Mouse (Mus musculus) kidney, embryonic 15.5 days (tissue): ENCODE results near the gene Matk. TPM values are rescaled to one million over a fixed set of nuclear protein-coding genes. Genes with fewer than 3 reads are reported as not detected.
"Not testable (repeated sequence)": the region's sequence is repeated elsewhere in the genome, so short reads cannot be mapped to it uniquely, and the experiment has no call there.

ENCODE experiments used
- ATAC-seq: fragments of 200-750 bp; cut with Nextera tagmentation; replicated peaks from 2 replicates; pipeline ENCODE4 v1.8.0; 2017; ENCODE audit warnings: moderate TSS enrichment; ENCODE audit not compliant: low FRiP score
- H3K27ac ChIP-seq: fragments of 300-500 bp; sonication (generic); 2 replicates; pipeline ENCODE4 v1.5.1; 2015; ENCODE audit warnings: mild to moderate bottlenecking, inconsistent platforms
- H3K27me3 ChIP-seq: fragments of 300-500 bp; sonication (generic); 2 replicates; pipeline ENCODE4 v1.6.1; 2015; ENCODE audit warnings: inconsistent platforms
- H3K36me3 ChIP-seq: fragments of 300-500 bp; sonication (generic); 2 replicates; pipeline ENCODE4 v1.6.1; 2015; ENCODE audit warnings: inconsistent platforms
- H3K4me1 ChIP-seq: fragments of 300-500 bp; sonication (generic); 2 replicates; pipeline ENCODE4 v1.6.1; 2015; ENCODE audit warnings: inconsistent platforms
- H3K4me2 ChIP-seq: fragments of 300-500 bp; sonication (generic); 2 replicates; pipeline ENCODE4 v1.6.1; 2015; ENCODE audit warnings: moderate library complexity, mild to moderate bottlenecking, inconsistent platforms
- H3K4me3 ChIP-seq: fragments of 300-500 bp; sonication (generic); replicated peaks from 2 replicates; pipeline ENCODE4 v1.5.1; 2015; ENCODE audit warnings: mild to moderate bottlenecking, inconsistent platforms
- H3K9ac ChIP-seq: fragments of 300-500 bp; sonication (generic); 2 replicates; pipeline ENCODE4 v1.6.1; 2015; ENCODE audit warnings: mild to moderate bottlenecking, inconsistent platforms
- H3K9me3 ChIP-seq: fragments of 300-500 bp; sonication (generic); replicated peaks from 2 replicates; pipeline ENCODE4 v1.6.1; 2016; ENCODE audit warnings: inconsistent platforms
- WGBS: fragments of 180-500 bp; shearing (Covaris S2); methylation state at CpG from one replicate; pipeline ENCODE4 v1.1.7; 2015; ENCODE audit warnings: mixed read lengths; 5-methylcytosine and 5-hydroxymethylcytosine counted together
- polyA plus RNA-seq: library from polyadenylated mRNA; unstranded; fragments of >200 nt; fragmentation: Nextera tagmentation; extraction: Ambion mirVana; gene quantifications from 2 replicates; pipeline ENCODE4 v1.2.1, GENCODE M21; 2015

The Matk gene
- 5.8 and 6.8 TPM in 2 replicates for polyA plus RNA-seq

DNA sequence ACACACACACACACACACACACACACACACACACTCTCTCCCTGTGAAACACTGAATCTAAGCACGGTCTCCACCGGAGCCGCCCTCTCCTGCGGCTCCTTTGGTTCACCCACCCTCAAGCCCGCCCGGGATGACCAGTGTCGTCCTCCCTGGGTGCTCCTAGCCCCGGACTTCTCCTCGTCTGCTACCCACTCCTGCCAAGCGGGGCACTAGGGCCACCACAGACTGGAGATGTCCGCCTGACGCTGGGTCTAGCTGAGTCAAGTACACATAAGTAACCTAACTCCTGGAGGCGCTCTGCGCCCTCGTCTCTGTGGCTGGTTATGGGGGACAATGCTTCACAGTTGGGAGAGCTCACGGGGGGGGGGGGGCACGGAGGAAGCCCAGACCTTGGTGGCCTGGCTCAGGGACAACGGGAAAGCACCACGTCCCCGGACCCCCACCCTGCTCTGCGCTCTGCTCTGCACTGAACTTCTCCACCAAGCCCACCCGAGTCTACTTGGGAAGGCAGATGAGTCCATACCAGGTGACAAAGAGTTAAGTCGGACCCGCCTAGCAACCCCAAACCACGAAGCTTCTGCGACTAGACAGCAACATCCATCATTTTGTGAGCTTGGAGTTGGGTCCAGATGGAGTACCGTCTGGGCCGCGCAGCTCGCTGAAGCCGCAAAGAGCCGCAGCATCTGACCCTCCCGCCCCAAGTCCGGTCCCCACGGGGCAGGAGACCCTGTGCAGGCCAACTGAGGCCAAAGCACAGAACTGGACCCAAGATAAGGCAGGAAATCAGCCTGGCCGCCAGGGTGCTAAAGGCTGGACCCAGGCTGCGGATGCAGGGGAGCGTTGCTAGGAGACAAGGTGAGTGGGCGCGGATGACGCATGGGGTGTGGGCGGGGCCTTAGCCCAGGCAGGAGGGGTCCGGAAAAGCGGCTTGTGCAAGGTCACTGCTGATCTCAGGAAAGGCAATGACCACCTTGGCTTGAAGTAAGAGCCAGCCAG lies at the start of gene Matk:
Matk (plus strand) TSS at position 512 of the 996 bp plus-strand sequence.
- H3K4me3 ChIP-seq: peak within 1 kb of the TSS; percentile 24
- peaks cover 63% of the 10 kb centered on the region for H3K27me3 ChIP-seq
- no peak; the same call in 1 of the 2 replicates for ATAC-seq
- H3K9ac ChIP-seq: no peak within 1 kb of the TSS
- no peaks in the 10 kb centered on the region for H3K36me3 ChIP-seq
- H3K9me3 ChIP-seq: no peaks in the 10 kb centered on the region
- 7% methylated on average over 44 of the region's 44 CpGs for WGBS
- H3K27ac ChIP-seq: no peak within 1 kb of the TSS
- peaks cover 26% of the 10 kb centered on the region for H3K4me1 ChIP-seq
- peak within 1 kb of the TSS; percentile 49 for H3K4me2 ChIP-seq

DNA sequence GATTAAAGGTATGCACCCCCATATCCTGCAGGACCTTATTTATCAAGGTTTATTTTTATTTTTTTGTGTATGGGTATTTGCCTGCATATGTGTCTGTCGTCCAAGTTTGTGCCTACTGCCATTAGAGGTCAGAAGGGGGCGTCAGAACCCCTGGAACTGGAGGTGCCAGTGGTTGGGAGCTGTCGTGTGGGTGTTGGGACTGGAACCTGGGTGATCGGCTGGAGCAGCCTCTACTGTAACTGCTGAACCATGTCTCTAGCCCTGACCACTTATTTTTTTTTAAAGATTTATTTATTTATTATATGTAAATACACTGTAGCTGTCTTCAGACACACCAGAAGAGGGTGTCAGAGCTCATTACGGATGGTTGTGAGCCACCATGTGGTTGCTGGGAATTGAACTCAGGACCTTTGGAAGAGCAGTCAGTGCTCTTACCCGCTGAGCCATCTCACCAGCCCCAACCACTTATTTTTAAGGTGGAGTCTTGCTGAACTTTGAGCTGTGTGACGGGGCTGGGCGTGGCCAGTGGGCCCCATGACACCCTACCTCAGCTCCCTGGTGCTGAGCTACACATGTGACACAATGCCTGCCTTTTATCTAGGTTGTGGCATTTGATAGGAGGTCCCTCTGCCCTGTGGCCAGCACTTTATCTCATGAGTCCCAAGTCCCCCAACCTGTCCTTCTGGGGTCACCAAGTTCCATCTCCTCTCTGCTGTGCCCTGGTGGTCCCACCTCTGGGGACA lies 49.6 kb upstream of the Matk start:
- 64% methylated on average over 8 of the region's 8 CpGs for WGBS
- ATAC-seq: 0 out of 2 replicates have a peak, but pooled peaks have one; percentile 42
- H3K4me1 ChIP-seq: no peaks in the 10 kb centered on the region
- H3K27ac ChIP-seq: no peak overlapping the region
- no peaks in the 10 kb centered on the region for H3K36me3 ChIP-seq
- no peak overlapping the region for H3K4me2 ChIP-seq
- no peak overlapping the region for H3K9ac ChIP-seq
- peaks cover 35% of the 10 kb centered on the region for H3K27me3 ChIP-seq
- H3K9me3 ChIP-seq: no peaks in the 10 kb centered on the region
- H3K4me3 ChIP-seq: no peak overlapping the region

DNA sequence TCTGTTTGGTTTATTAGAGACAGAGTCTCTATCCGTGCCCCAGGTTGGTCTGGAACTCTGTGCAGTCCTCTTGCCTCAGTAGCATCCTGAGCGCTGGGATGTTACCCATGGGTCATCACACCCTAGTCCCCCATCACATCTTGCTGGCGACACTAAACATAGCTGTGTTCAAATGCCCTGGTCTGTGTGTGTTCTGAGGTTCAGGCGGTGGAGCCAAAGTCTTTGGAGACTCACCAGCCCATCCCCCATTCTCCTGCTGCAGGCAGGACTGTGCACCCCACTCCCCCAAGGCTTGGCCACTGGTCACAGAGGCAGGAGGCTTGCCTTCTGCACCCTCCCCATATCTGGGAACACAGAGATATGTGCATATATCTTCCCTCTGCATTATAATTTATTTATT lies 48.6 kb upstream of the Matk start:
- Histone ChIP-seq H3K27me3 (peaks cover 27% of the 10 kb centered on the region), H3K36me3 (no peaks in the 10 kb centered on the region)
- 76% methylated on average over 4 of the region's 4 CpGs for WGBS

DNA sequence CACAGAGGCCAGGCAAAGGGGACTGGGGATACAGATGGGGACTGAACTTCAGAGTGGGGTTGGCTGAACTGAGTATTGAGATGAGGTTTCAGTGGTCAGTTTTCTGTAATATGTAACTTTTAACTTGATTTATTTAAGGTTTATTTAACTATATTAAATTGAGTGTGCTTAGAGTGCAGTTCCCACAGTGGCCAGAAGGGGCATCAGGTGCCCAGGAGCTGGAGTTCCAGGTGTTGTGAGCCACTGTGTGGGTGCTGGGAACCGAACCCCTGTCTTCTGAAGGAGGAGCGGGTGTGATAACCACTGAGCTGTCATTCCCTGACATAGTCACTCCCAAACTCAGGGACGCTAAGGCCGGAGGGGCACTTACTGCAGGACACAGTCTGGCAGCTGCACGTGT lies 42.6 kb upstream of the Matk start:
- H3K9ac ChIP-seq: no peak overlapping the region
- H3K9me3 ChIP-seq: no peaks in the 10 kb centered on the region; the same call in 1 of the 2 replicates
- ATAC-seq: no peak
- H3K4me1 ChIP-seq: no peaks in the 10 kb centered on the region
- H3K4me2 ChIP-seq: no peak overlapping the region
- WGBS: 89% methylated on average over 5 of the region's 5 CpGs
- H3K27me3 ChIP-seq: 0 out of 2 replicates have a peak, but pooled peaks cover 3% of the 10 kb centered on the region
- H3K27ac ChIP-seq: no peak overlapping the region
- H3K36me3 ChIP-seq: no peaks in the 10 kb centered on the region
- H3K4me3 ChIP-seq: no peak overlapping the region

More for the DNA sequence above, 48.6 kb upstream of the Matk start:
- no peaks in the 10 kb centered on the region for H3K4me1 ChIP-seq
- H3K9me3 ChIP-seq: no peaks in the 10 kb centered on the region
- no peak overlapping the region for H3K27ac ChIP-seq
- no peak overlapping the region for H3K4me2 ChIP-seq
- no peak; the same call in 1 of the 2 replicates for ATAC-seq
- no peak overlapping the region for H3K9ac ChIP-seq
- H3K4me3 ChIP-seq: no peak overlapping the region

DNA sequence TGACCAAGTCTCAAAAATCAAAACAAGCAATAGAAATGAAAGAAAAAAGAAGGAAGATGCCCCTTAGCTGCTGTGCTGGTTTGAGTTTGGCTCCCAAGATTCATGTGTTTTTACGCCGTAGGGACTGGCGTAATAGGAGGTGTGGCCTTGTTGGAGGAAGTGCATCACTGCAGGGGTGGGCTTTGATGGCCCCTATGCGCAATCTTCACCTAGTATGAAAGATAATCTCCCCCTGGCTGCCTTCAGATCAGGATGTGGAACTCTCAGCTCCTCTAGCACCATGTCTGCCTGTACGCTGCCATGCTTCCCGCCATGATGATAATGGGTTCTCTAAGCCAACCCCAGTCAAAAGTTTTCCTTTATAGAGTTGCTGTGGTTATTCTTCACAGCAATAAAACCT lies 36.5 kb upstream of the Matk start:
- 86% methylated on average over 6 of the region's 6 CpGs for WGBS
- no peak for ATAC-seq
- H3K4me1 ChIP-seq: 0 out of 2 replicates have a peak, but pooled peaks cover 2% of the 10 kb centered on the region

DNA sequence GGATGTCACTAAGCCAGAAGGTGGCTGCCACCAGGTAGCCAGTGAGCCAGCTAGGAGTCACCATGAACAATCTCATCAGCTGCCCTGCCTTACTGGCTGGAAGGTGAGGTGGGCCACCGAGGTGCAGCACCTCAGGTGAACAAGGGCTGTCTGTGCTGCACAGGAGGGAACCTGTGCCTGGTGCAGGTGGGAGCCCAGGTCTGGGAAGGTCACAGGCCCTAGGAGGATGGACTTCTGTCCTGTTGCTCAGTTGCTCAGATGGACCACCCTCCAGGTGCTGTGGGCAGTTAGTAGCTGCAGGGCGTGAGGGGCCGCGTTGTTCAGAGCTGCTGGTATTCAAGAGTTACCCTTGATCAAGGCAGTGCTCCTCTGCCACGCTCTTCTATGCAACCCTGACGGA lies 35.9 kb upstream of the Matk start:
- no peak overlapping the region for H3K4me3 ChIP-seq
- H3K27ac ChIP-seq: no peak overlapping the region
- WGBS: 80% methylated on average over 6 of the region's 6 CpGs
- no peak for ATAC-seq
- no peaks in the 10 kb centered on the region for H3K9me3 ChIP-seq
- H3K4me2 ChIP-seq: no peak overlapping the region
- H3K27me3 ChIP-seq: peaks cover 7% of the 10 kb centered on the region; the same call in 1 of the 2 replicates
- no peaks in the 10 kb centered on the region for H3K36me3 ChIP-seq
- H3K4me1 ChIP-seq: 0 out of 2 replicates have a peak, but pooled peaks cover 2% of the 10 kb centered on the region
- H3K9ac ChIP-seq: no peak overlapping the region

More for the DNA sequence above, 36.5 kb upstream of the Matk start:
- H3K9me3 ChIP-seq: no peaks in the 10 kb centered on the region
- no peak overlapping the region for H3K9ac ChIP-seq
- no peaks in the 10 kb centered on the region for H3K36me3 ChIP-seq
- no peak overlapping the region for H3K27ac ChIP-seq
- no peak overlapping the region for H3K4me3 ChIP-seq
- no peak overlapping the region for H3K4me2 ChIP-seq
- H3K27me3 ChIP-seq: peaks cover 7% of the 10 kb centered on the region; the same call in 1 of the 2 replicates

DNA sequence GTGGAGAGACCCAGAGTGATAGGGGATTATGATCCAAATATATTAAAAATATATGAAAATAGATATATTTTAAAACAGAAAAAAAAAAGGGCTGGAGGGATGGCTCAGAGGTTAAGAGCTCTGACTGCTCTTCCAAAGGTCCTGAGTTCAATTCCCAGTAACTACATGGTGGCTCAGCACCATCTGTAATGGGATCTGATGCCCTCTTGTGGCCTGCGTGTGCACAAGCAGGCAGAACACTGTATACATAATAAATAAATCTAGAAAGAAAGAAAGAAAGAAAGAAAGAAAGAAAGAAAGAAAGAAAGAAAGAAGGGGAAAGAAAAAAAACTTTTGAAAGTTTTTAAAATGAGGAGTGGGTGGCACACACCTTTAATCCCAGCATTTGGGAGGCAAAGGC lies 35.5 kb upstream of the Matk start:
- H3K27me3 ChIP-seq, ATAC-seq: not testable (repeated sequence)
- 27% methylated on average over 1 of the region's 1 CpGs for WGBS

DNA sequence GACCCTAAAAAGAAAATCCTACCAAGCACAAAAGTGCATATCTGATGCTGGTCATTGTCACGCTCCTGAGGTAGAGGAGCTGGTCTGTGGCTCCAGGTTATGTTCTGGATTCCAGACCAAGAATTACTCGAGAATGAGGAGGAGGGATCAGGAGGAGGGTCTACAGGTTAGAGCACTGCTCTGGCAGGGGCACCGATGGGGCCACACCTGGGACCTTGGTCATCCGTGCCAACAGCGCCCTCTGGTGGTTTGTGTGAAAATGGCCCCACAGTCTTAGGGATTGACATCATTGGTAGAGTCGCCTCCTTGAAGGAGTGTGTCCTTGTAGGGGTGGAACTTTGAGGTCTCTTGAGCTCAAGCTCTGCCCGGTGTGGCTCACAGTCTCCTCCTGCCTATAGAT lies 34.8 kb upstream of the Matk start:
- Histone ChIP-seq H3K9ac (no peak overlapping the region), H3K4me2 (no peak overlapping the region), H3K27me3 (peaks cover 7% of the 10 kb centered on the region; the same call in 1 of the 2 replicates), H3K4me1 (0 out of 2 replicates have a peak, but pooled peaks cover 2% of the 10 kb centered on the region), H3K4me3 (no peak overlapping the region), H3K9me3 (no peaks in the 10 kb centered on the region), H3K36me3 (no peaks in the 10 kb centered on the region), H3K27ac (no peak overlapping the region)
- WGBS: 43% methylated on average over 7 of the region's 7 CpGs
- ATAC-seq: no peak

More for the DNA sequence above, 35.5 kb upstream of the Matk start:
- H3K9me3 ChIP-seq, H3K36me3 ChIP-seq, H3K4me1 ChIP-seq, H3K4me2 ChIP-seq, H3K4me3 ChIP-seq, H3K27ac ChIP-seq, H3K9ac ChIP-seq: not testable (repeated sequence)

DNA sequence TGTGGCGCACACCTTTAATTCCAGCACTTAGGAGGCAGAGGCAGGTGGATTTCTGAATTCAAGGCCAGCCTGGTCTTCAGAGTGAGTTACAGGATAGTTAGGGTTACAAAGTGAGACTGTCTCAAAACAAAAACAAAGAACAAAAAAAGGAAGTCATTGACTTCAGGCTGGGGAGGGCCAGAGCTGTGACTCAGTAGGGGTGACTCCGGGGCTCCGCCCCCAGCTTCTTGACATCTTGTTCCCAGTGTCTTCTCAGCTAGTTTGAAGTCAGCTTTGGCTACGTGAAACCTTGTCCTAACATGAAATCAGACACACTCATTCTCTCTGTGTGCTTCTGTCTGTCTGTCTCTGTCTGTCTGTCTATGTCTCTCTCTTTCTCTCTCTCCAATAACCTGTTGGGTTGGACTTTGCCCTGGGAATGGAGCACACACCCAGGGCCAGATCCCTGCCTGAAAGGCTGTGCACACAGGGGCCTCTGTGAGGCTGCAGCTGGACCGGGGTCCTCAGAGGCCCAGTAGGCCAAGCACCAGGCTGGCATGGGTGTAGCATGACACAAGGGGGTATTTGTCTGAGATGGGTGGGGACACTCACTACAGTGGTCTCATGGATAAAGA lies 31.2 kb upstream of the Matk start:
- no peaks in the 10 kb centered on the region for H3K36me3 ChIP-seq
- no peaks in the 10 kb centered on the region for H3K9me3 ChIP-seq
- H3K27ac ChIP-seq: no peak overlapping the region
- 0 out of 2 replicates have a peak, but pooled peaks cover 2% of the 10 kb centered on the region for H3K4me1 ChIP-seq
- peaks cover 7% of the 10 kb centered on the region; the same call in 1 of the 2 replicates for H3K27me3 ChIP-seq
- no peak overlapping the region for H3K9ac ChIP-seq
- H3K4me3 ChIP-seq: no peak overlapping the region
- H3K4me2 ChIP-seq: no peak overlapping the region
- 82% methylated on average over 5 of the region's 5 CpGs for WGBS
- ATAC-seq: no peak

DNA sequence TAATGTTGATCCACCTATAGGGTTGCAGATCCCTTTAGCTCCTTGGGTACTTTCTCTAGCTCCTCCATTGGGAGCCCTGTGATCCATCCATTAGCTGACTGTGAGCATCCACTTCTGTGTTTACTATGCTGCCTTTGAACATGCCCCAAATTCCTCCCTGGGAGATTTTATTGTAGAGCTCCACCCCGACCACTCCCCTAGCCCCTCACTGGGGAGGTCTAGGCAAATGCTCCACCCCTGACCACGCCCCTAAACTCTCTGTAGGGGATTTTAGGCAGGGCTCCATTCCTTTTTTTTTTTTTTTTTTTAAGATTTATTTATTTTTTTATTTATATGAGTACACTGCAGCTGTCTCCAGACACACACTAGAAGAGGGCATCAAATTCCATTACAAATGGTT lies 29.0 kb upstream of the Matk start:
- H3K4me1 ChIP-seq, H3K27ac ChIP-seq, H3K36me3 ChIP-seq, H3K9ac ChIP-seq, H3K9me3 ChIP-seq, H3K4me3 ChIP-seq, H3K4me2 ChIP-seq, ATAC-seq: not testable (repeated sequence)
- 42% methylated on average over 2 of the region's 2 CpGs for WGBS
- H3K27me3 ChIP-seq: peaks cover 14% of the 10 kb centered on the region

DNA sequence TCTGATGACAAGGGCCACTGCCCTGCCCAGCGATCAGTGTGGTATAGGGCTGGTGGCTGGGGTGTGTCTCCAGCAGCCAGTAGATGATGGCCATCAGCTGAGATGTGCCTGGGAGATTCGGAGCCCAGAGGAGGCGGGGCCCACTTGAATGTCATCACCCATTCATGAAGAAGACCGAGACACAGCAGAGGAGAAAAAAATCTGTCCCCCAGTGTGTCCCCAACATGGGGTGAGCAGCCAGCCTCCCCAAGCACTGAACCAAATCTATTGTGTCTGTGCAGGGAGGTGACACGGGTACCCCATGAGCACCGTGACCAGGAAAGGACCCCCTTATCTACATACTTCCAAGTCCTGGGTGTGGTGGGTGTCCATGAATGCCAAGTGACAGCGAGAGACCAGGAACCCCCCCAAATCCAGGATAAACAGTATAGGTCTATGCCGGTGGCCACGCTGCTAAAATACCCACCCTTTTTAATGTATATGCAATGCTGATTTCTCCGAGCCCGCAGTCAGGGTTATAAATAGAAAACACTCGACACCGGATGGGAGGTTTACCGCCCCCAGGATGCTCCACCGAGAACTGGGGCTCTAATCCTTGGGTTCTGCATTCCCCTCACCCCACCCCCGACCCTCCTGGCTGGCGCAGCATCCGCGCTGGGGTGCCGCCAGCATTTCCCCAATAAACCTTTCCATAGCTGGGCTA lies 22.8 kb upstream of the Matk start:
- 10% methylated on average over 20 of the region's 20 CpGs for WGBS
- Histone ChIP-seq H3K4me2 (peak overlapping the region; percentile 35), H3K4me1 (peaks cover 28% of the 10 kb centered on the region), H3K36me3 (no peaks in the 10 kb centered on the region), H3K27me3 (peaks cover 47% of the 10 kb centered on the region), H3K9me3 (no peaks in the 10 kb centered on the region), H3K27ac (no peak overlapping the region), H3K4me3 (peak overlapping the region; percentile 24), H3K9ac (no peak overlapping the region)
- no peak for ATAC-seq
